Mouse (Mus musculus) hindbrain, embryonic 12.5 days (tissue): Measurements from ENCODE around the gene Psmc5. TPM values are rescaled to one million over a fixed set of nuclear protein-coding genes. Genes with fewer than 3 reads are reported as not detected.
A peak's percentile ranks its signal among the peaks of the same experiment; 100 is the strongest.

Experiments used
- ATAC-seq: fragments of 200-750 bp; cut with Nextera tagmentation; 2 replicates; pipeline ENCODE4 v1.8.0; 2017; ENCODE audit warnings: moderate TSS enrichment; ENCODE audit not compliant: low FRiP score
- H3K27ac ChIP-seq: fragments of 300-500 bp; sonication (generic); 2 replicates; pipeline ENCODE4 v1.5.1; 2016; ENCODE audit warnings: mild to moderate bottlenecking
- H3K27me3 ChIP-seq: fragments of 300-500 bp; sonication (generic); 2 replicates; pipeline ENCODE4 v1.6.1; 2016; ENCODE audit warnings: mild to moderate bottlenecking
- H3K36me3 ChIP-seq: fragments of 300-500 bp; sonication (generic); 2 replicates; pipeline ENCODE4 v1.6.1; 2016; ENCODE audit warnings: mild to moderate bottlenecking
- H3K4me1 ChIP-seq: fragments of 300-500 bp; sonication (generic); 2 replicates; pipeline ENCODE4 v1.6.1; 2016
- H3K4me2 ChIP-seq: fragments of 300-500 bp; sonication (generic); replicated peaks from 2 replicates; pipeline ENCODE4 v1.6.1; 2016; ENCODE audit warnings: mild to moderate bottlenecking
- H3K4me3 ChIP-seq: fragments of 300-500 bp; sonication (generic); 2 replicates; pipeline ENCODE4 v1.5.1; 2016; ENCODE audit warnings: mild to moderate bottlenecking
- H3K9ac ChIP-seq: fragments of 300-500 bp; sonication (generic); 2 replicates; pipeline ENCODE4 v1.6.1; 2016; ENCODE audit warnings: mild to moderate bottlenecking, moderate library complexity
- H3K9me3 ChIP-seq: fragments of 300-500 bp; sonication (generic); replicated peaks from 2 replicates; pipeline ENCODE4 v1.6.1; 2016; ENCODE audit warnings: mild to moderate bottlenecking
- WGBS: fragments of 180-500 bp; shearing (Covaris S2); methylation state at CpG from one replicate; pipeline ENCODE4 v1.1.7; 2016; 5-methylcytosine and 5-hydroxymethylcytosine counted together
- polyA plus RNA-seq: library from polyadenylated mRNA; unstranded; fragments of >200 nt; fragmentation: Nextera tagmentation; extraction: Ambion mirVana; gene quantifications from 2 replicates; pipeline ENCODE4 v1.2.1, GENCODE M21; 2016

Psmc5 gene
- polyA plus RNA-seq, 1 experiment from 2014 or later = 314 TPM

DNA sequence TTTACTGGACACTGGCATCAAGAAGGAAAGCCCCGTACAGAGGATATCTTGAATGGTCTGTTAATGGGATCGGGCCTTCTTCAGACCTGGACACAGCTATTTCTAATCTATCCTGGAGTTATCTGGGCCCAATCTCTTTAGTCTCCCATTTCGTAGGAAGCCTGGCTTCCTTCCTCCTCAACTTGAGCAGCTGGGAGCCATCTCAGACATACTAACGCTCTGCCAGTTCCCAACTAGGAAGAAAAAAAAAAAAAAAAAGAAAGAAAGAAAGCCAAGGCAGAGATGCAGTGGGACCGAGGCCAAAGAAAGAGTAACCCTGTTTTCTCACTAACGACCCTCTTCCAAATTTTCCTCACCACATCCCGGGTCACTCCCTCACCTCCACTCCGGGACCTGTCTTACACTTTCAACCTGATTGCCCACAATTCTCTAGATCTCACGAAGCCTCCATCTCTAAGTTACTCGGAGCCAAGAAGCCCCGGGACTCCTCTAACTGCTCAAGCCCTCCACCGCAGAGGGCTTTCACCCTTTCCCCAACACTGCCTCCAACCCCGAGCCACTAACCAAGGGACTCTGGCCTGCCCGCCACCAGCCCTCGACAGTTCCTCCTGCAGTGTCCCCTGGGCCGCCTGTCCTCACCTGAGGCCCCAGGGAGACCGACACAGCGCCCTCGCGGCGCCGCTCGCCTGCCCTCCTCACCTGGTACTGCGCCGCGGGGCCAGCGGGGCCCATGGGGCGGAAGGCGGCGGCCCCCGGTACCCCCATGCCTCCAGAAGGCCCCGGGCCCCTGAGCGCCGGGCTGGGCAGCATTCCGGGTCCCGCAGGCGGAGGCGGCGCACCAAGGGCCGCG is 16.1 kb downstream of the Psmc5 start:
- WGBS = 2% methylated on average over 41 of the region's 41 CpGs
- H3K9me3 ChIP-seq = no peaks in the 10 kb centered on the region
- peak overlapping the region; percentile 90 for H3K27ac ChIP-seq
- peaks cover 44% of the 10 kb centered on the region for H3K4me1 ChIP-seq
- H3K9ac ChIP-seq = peak overlapping the region; percentile 99
- peaks cover 5% of the 10 kb centered on the region; the same call in 1 of the 2 replicates for H3K36me3 ChIP-seq
- no peaks in the 10 kb centered on the region for H3K27me3 ChIP-seq
- peak; percentile 44; the same call in 1 of the 2 replicates for ATAC-seq
- H3K4me2 ChIP-seq = peak overlapping the region; percentile 77
- peak overlapping the region; percentile 99 for H3K4me3 ChIP-seq

DNA sequence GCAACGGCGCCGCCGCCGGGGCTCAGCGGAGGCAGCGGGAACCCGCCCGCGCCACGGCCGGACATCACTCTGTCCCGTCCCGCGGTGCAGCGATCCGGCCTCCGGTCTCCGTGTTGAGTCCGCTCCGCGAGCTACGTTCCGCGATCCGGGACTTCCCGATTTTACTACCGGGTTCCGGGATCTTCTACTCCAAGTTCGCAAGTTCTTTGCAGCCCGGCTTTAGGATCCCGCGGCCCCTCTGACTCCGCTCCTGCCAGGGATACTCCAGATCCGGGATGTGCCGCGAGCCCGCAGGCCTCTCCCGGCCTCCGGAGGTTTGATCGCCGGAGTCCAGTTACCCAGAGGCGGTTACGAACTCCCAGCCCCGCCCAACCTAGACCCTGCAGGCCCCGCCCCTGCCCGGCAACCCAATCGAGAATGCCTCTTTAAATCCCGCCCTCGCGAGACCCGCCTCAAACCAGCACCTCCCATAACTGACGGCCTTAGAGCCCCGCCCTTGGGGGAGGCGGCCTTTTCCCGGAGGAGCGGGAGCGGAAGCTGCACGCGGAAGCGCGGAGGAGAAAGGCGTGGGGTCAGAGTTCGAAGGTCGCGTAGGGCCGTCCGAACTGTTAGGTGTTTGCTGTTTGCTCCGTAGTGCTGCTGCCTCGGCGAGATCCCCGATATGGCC is 16.8 kb downstream of the Psmc5 start, which contains the start of gene Smarcd2:
TSS of gene Smarcd2 (minus strand) at position 329 of the 667 bp plus-strand sequence.
- H3K4me2 ChIP-seq = peak within 1 kb of the TSS; percentile 77
- peak within 1 kb of the TSS; percentile 99 for H3K4me3 ChIP-seq
- peak; percentile 93 for ATAC-seq
- H3K4me1 ChIP-seq = peaks cover 37% of the 10 kb centered on the region
- peaks cover 1% of the 10 kb centered on the region; the same call in 1 of the 2 replicates for H3K27me3 ChIP-seq
- WGBS = under 1% methylated on average over 71 of the region's 72 CpGs
- peak within 1 kb of the TSS; percentile 90 for H3K27ac ChIP-seq
- peak within 1 kb of the TSS; percentile 99 for H3K9ac ChIP-seq
- H3K9me3 ChIP-seq = no peaks in the 10 kb centered on the region
- no peaks in the 10 kb centered on the region for H3K36me3 ChIP-seq

DNA sequence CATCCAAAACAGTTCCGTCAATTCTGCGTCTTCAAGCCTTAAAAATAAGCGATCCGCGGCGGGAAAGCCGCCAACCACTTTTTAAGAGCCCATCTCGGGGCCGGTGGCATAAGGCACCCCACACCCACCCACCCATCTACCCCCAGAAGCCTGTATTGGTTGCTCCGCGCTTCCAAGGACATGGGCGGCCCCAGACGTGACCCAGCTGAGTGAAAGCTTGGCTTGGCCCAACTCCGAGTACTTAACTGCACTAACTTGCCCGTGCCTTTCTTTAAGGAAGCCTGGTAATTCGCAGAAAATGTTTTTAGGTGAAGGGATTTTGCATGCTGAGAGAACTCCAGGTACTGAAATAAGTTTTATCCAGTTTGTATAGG is 17.3 kb downstream of the Psmc5 start:
- Histone ChIP-seq H3K4me1 (peaks cover 32% of the 10 kb centered on the region), H3K9me3 (no peaks in the 10 kb centered on the region), H3K27me3 (peaks cover 5% of the 10 kb centered on the region; the same call in 1 of the 2 replicates), H3K36me3 (no peaks in the 10 kb centered on the region), H3K9ac (peak overlapping the region; percentile 57), H3K4me2 (peak overlapping the region; percentile 77), H3K27ac (peak overlapping the region; percentile 76), H3K4me3 (peak overlapping the region; percentile 99)
- 18% methylated on average over 16 of the region's 16 CpGs for WGBS
- peak; percentile 30 for ATAC-seq

DNA sequence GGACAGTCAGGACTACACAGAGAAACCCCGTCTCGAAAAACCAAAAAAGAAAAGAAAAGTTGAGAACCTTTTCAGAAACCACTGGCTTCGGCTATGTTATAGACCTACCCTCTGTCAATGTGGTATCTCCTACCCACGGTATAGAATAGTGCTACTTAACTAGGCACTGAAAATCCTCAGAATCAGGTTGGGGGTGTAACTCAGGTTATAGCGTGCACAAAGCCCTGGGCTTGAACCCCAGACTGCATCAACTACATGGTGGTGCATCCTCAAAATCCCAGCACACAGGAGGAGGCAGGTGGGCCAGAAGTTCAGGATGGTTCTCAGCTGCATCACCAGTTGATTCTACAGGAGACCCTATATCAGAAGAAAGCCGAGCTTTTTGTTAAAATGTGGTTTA is 17.9 kb downstream of the Psmc5 start:
- 96% methylated on average over 6 of the region's 6 CpGs for WGBS
- H3K4me2 ChIP-seq = peak overlapping the region; percentile 77
- H3K27ac ChIP-seq = no peak overlapping the region
- no peak for ATAC-seq
- H3K4me3 ChIP-seq = 0 out of 2 replicates have a peak overlapping the region, but pooled peaks have one; percentile 99
- H3K9ac ChIP-seq = no peak overlapping the region
- no peaks in the 10 kb centered on the region for H3K9me3 ChIP-seq
- peaks cover 26% of the 10 kb centered on the region for H3K4me1 ChIP-seq
- no peaks in the 10 kb centered on the region for H3K36me3 ChIP-seq
- H3K27me3 ChIP-seq = peaks cover 5% of the 10 kb centered on the region; the same call in 1 of the 2 replicates

DNA sequence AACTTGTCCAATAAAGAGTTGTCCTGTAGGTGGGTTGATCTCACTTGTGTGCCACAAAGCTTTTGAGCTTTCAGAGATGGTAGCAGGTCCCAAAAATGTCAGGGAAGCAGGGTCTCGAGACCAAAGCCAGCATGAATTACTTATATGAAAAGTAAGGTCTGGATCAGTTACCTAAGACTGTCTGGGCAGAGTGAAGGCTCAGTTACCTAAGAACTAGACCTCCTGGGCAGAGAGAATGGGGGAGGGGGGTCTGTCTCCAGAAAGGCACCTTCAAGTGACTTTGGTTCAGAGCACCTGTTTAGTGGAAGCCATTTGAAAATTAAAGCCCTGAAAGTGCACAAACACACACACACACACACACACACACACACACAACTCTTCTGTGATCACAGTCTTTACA is 18.4 kb downstream of the Psmc5 start:
- no peak for ATAC-seq
- WGBS = 88% methylated on average over 1 of the region's 1 CpGs
- Histone ChIP-seq H3K4me1 (peaks cover 21% of the 10 kb centered on the region), H3K27ac (no peak overlapping the region), H3K9ac (no peak overlapping the region), H3K4me3 (no peak overlapping the region), H3K4me2 (no peak overlapping the region), H3K36me3 (no peaks in the 10 kb centered on the region), H3K9me3 (no peaks in the 10 kb centered on the region), H3K27me3 (peaks cover 5% of the 10 kb centered on the region; the same call in 1 of the 2 replicates)

DNA sequence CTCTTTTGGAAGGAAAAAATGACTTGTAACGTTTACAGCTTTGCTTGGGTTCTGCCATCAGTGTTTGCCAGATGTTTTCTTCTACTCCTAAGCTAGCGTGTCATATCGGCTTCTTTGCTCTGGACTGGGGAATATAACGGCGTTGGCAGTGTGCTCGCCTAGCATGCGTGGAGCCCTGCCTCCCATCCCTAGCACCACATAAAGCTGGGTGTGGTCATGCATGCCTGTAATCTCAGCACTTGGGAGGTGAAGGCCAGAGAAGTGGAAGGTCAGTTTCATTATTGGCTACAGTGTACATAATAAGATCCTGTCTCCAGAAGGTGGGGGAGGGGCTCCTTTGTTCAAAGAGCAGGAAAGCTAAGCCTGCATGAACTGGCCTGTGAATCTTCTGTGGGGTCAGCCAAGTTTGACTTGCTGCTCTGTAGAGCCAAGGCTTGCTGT is 19.0 kb downstream of the Psmc5 start:
- Histone ChIP-seq H3K9me3 (no peaks in the 10 kb centered on the region), H3K27me3 (peaks cover 5% of the 10 kb centered on the region; the same call in 1 of the 2 replicates), H3K27ac (no peak overlapping the region), H3K4me2 (no peak overlapping the region), H3K4me3 (no peak overlapping the region), H3K9ac (no peak overlapping the region), H3K36me3 (no peaks in the 10 kb centered on the region), H3K4me1 (peaks cover 19% of the 10 kb centered on the region)
- WGBS = 85% methylated on average over 7 of the region's 7 CpGs
- no peak for ATAC-seq

DNA sequence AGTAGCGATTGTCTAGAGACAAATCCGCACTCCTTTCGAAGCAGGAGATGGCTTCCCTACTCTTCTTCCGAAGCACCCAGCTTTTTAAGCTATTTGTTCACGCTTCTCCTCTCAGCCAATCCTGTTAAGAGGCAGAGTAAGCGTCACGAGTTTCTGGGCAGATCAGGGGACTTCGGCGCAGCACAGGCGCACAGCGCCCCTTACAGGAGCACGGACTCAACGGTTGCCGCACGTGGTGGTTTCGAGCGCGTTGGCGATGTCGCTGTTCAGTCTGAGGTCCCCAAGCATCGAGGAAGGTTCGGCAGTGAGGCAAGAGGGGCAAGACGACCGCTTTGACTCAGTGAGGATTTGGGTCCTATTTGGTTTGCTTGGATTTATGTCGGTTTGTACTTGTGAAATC is 20.5 kb downstream of the Psmc5 start, which contains the start of gene Tcam1:
TSS of gene Tcam1 (plus strand) at position 219 of the 400 bp plus-strand sequence.
- Histone ChIP-seq H3K9ac (no peak within 1 kb of the TSS), H3K4me1 (peaks cover 8% of the 10 kb centered on the region), H3K27ac (no peak within 1 kb of the TSS), H3K36me3 (no peaks in the 10 kb centered on the region), H3K4me3 (0 out of 2 replicates have a peak within 1 kb of the TSS, but pooled peaks have one; percentile 2), H3K27me3 (peaks cover 5% of the 10 kb centered on the region; the same call in 1 of the 2 replicates), H3K9me3 (no peaks in the 10 kb centered on the region), H3K4me2 (peak within 1 kb of the TSS; percentile 41)
- WGBS = 11% methylated on average over 25 of the region's 25 CpGs
- ATAC-seq = peak; percentile 20; the same call in 1 of the 2 replicates

DNA sequence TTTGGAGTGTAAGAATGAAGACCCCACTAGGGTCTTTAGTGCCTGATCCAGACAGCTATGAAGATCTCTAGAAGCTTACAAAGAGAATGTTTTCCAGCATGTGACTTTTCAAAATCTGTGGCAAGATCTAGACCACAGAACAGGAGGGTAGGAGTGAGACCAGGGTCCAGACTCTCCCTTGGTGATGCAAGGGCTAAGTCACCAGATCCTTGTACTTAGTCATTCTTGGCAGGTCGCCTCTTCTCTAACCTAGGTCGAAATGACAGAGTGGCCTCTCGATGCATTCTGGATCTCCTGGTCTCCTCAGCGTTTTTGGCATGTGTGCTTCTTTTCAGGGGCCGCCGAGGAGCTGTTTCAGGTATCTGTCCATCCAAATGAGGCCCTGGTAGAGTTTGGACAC is 26.5 kb downstream of the Psmc5 start:
- Histone ChIP-seq H3K27me3 (peaks cover 5% of the 10 kb centered on the region; the same call in 1 of the 2 replicates), H3K27ac (no peak overlapping the region), H3K4me1 (0 out of 2 replicates have a peak, but pooled peaks cover 3% of the 10 kb centered on the region), H3K9ac (no peak overlapping the region), H3K4me3 (no peak overlapping the region), H3K36me3 (no peaks in the 10 kb centered on the region), H3K9me3 (no peaks in the 10 kb centered on the region), H3K4me2 (no peak overlapping the region)
- no peak for ATAC-seq
- WGBS = 89% methylated on average over 6 of the region's 6 CpGs

DNA sequence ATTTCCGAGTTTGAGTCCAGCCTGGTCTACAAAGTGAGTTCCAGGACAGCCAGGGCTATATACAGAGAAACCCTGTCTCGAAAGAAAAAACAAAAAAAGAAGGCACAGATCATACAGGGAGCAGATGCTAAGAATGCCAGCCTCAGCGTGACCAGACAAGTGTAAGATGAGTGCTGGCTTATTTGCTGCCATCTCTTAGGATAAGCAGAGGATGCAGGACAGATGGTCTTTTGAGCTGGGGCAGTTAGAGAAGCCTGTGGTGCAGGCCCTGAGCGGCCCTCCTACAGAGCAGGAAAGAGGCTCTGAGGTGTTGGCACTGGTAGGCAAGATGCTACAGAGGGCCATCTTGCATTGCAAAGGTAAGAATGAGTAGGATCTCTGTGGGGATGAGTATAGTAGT is 27.4 kb downstream of the Psmc5 start:
- 84% methylated on average over 4 of the region's 4 CpGs for WGBS
- no peak for ATAC-seq
- H3K9me3 ChIP-seq = no peaks in the 10 kb centered on the region
- H3K27ac ChIP-seq = no peak overlapping the region
- no peaks in the 10 kb centered on the region for H3K36me3 ChIP-seq
- no peak overlapping the region for H3K4me3 ChIP-seq
- H3K9ac ChIP-seq = no peak overlapping the region
- no peak overlapping the region for H3K4me2 ChIP-seq
- 0 out of 2 replicates have a peak, but pooled peaks cover 3% of the 10 kb centered on the region for H3K4me1 ChIP-seq
- no peaks in the 10 kb centered on the region for H3K27me3 ChIP-seq

DNA sequence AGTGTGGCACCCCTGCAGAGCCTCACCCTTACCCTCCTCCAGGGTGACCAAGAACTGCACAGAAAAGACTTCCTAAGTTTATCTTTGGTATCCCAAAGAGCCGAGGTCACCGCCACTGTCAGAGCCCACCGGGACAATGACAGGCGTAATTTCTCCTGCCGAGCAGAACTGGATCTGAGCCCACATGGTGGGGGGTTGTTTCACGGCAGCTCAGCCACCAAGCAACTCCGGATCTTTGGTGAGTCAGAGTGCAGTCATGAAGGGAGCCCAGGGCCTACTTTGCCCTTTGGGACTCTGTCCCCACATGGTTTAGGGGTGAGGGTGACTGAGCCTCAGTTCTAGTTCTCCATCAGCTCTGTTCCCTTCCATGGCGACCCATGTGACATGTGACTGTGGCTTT is 28.2 kb downstream of the Psmc5 start:
- Histone ChIP-seq H3K4me3 (no peak overlapping the region), H3K27ac (no peak overlapping the region), H3K27me3 (no peaks in the 10 kb centered on the region), H3K9me3 (no peaks in the 10 kb centered on the region), H3K4me1 (0 out of 2 replicates have a peak, but pooled peaks cover 3% of the 10 kb centered on the region), H3K9ac (no peak overlapping the region), H3K4me2 (no peak overlapping the region), H3K36me3 (no peaks in the 10 kb centered on the region)
- ATAC-seq = no peak
- WGBS = 65% methylated on average over 8 of the region's 8 CpGs

DNA sequence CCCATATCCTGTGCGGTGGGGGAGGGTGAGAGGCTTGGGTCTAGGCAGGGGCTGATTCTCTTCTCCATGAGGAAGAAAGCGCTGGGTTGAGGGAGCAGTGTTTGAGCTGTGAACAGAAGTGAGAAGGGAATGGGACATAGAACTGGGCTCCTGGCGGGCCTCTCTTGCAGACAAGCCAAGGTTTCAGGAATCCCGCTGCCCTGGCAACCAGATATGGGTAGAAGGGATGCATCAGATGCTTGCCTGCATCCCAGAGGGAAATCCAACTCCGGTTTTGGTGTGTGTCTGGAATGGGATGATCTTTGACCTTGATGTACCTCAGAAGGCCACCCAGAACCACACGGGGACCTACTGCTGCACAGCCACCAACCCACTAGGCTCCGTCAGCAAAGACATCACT is 30.3 kb downstream of the Psmc5 start:
- no peaks in the 10 kb centered on the region for H3K36me3 ChIP-seq
- ATAC-seq = no peak
- H3K9ac ChIP-seq = no peak overlapping the region
- H3K27ac ChIP-seq = no peak overlapping the region
- H3K9me3 ChIP-seq = no peaks in the 10 kb centered on the region
- WGBS = 85% methylated on average over 7 of the region's 7 CpGs
- H3K27me3 ChIP-seq = no peaks in the 10 kb centered on the region
- H3K4me1 ChIP-seq = 0 out of 2 replicates have a peak, but pooled peaks cover 3% of the 10 kb centered on the region
- no peak overlapping the region for H3K4me3 ChIP-seq
- H3K4me2 ChIP-seq = no peak overlapping the region

DNA sequence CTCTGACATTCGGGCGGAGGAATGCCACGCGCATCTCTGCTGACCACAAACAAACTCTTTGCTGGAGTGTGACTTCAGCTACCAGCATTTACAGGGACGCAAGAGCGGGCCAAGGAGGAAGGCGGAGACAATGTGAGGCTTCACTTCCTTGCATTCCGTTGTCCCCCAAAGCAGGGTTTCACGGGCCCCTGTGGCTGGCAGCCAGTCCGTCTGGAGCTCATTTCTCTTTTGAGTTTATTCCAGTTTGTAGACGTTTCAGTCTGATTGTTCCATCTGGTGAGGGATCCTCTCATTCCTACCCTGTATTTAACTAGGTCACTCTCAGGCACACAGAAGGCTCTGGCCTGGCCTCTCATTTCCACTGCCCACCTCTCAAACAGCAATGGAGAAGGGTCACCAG is 31.0 kb downstream of the Psmc5 start:
- Histone ChIP-seq H3K4me1 (0 out of 2 replicates have a peak, but pooled peaks cover 2% of the 10 kb centered on the region), H3K9ac (no peak overlapping the region), H3K9me3 (no peaks in the 10 kb centered on the region), H3K27me3 (no peaks in the 10 kb centered on the region), H3K27ac (no peak overlapping the region), H3K4me3 (no peak overlapping the region), H3K4me2 (no peak overlapping the region), H3K36me3 (no peaks in the 10 kb centered on the region)
- ATAC-seq = no peak
- 71% methylated on average over 11 of the region's 11 CpGs for WGBS
